Comparison of ENCODE assay signal across 31 mouse cellular contexts in the genomic region with DNA sequence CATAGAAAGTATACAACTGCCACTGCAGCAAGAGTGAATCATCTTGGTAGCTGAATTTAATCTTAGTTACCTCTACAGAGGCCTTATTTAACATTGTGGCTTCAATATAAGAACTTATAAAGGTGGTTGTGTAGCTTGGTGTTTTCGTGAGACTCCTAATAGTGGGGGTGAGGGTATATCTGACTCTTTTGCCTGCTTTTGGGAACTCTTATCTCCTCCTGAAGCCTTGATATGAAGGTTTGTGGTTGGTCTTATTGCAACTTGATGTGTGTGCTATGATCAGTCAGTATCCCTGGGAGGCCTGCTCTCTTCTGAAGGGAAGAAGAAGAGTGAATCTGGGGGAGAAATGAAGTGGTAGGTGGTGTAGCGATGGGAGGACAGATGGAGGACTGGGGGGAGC.
"Had no signal": no experiment of that assay in that cellular context is flagged by ENCODE, and none has a peak within 500 bp of the region (broad histone marks: within the 10 kb centered on the region; RNA-seq: fewer than 3 reads in every experiment).

No protein-coding gene starts in this region.

- H3K9ac ChIP-seq: limb, embryonic 12.5 days; limb, embryonic 13.5 days; limb, embryonic 15.5 days; liver, embryonic 12.5 days; liver, embryonic 13.5 days; liver, embryonic 14.5 days; liver, embryonic 15.5 days; liver, postnatal 0 days; lung, embryonic 14.5 days; lung, embryonic 15.5 days; midbrain, embryonic 12.5 days; midbrain, embryonic 13.5 days; midbrain, embryonic 15.5 days had no signal

- DNase-seq: left cerebral cortex, postnatal 4 days; liver; liver, embryonic 13.5 days; liver, postnatal 0 days; lung, adult 18-20 months; lung, adult 2 months; lung, embryonic 14.5 days; lung, postnatal 10 days; lung, postnatal 14 days; lung, postnatal 36 days; lung, postnatal 4 days; midbrain, embryonic 14.5 days had no signal

- ATAC-seq: liver, embryonic 12.5 days; liver, postnatal 0 days; lung, postnatal 0 days; midbrain, embryonic 13.5 days; midbrain, embryonic 15.5 days; midbrain, embryonic 16.5 days had no signal

- H3K9me3 ChIP-seq: limb, embryonic 10.5 days; limb, embryonic 12.5 days; limb, embryonic 13.5 days; limb, embryonic 15.5 days; liver, embryonic 12.5 days; liver, embryonic 13.5 days; liver, embryonic 15.5 days; lung, embryonic 15.5 days; megakaryocyte, embryonic 14.5 days; midbrain, embryonic 10.5 days; midbrain, embryonic 12.5 days; midbrain, embryonic 13.5 days; midbrain, embryonic 15.5 days had no signal

- H3K27ac ChIP-seq: limb, embryonic 10.5 days; limb, embryonic 12.5 days; limb, embryonic 13.5 days; limb, embryonic 15.5 days; liver, embryonic 12.5 days; liver, embryonic 13.5 days; liver, embryonic 14.5 days; liver, embryonic 15.5 days; lung, embryonic 15.5 days; macrophage; midbrain, embryonic 10.5 days; midbrain, embryonic 12.5 days; midbrain, embryonic 13.5 days; midbrain, embryonic 15.5 days had no signal

- H3K4me3 ChIP-seq: limb, embryonic 10.5 days; limb, embryonic 12.5 days; limb, embryonic 13.5 days; limb, embryonic 15.5 days; liver, embryonic 12.5 days; liver, embryonic 13.5 days; liver, embryonic 15.5 days; lung, embryonic 15.5 days; megakaryocyte, embryonic 14.5 days; midbrain, embryonic 10.5 days; midbrain, embryonic 12.5 days; midbrain, embryonic 13.5 days; midbrain, embryonic 15.5 days; myocyte had no signal

- H3K4me2 ChIP-seq: limb, embryonic 12.5 days; limb, embryonic 13.5 days; limb, embryonic 15.5 days; liver, embryonic 11.5 days; liver, embryonic 12.5 days; liver, embryonic 13.5 days; liver, embryonic 15.5 days; lung, embryonic 14.5 days; lung, embryonic 15.5 days; midbrain, embryonic 11.5 days; midbrain, embryonic 12.5 days; midbrain, embryonic 13.5 days; midbrain, embryonic 15.5 days had no signal

- H3K36me3 ChIP-seq: limb, embryonic 10.5 days; limb, embryonic 12.5 days; limb, embryonic 13.5 days; limb, embryonic 15.5 days; liver, embryonic 12.5 days; liver, embryonic 13.5 days; liver, embryonic 15.5 days; lung, embryonic 15.5 days; midbrain, embryonic 10.5 days; midbrain, embryonic 12.5 days; midbrain, embryonic 13.5 days; midbrain, embryonic 15.5 days had no signal

- H3K27me3 ChIP-seq: limb, embryonic 12.5 days; limb, embryonic 13.5 days; limb, embryonic 15.5 days; liver, embryonic 12.5 days; liver, embryonic 13.5 days; liver, embryonic 15.5 days; lung, embryonic 15.5 days; megakaryocyte, embryonic 14.5 days; midbrain, embryonic 12.5 days; midbrain, embryonic 13.5 days; midbrain, embryonic 15.5 days had no signal

- H3K4me1 ChIP-seq: midbrain, embryonic 10.5 days; midbrain, embryonic 15.5 days had no signal
